Mouse (Mus musculus) E14TG2a.4 (cell line): Measurements from ENCODE around the gene Gm20894.
"Not testable (repeated sequence)": the region's sequence is repeated elsewhere in the genome, so short reads cannot be mapped to it uniquely, and the experiment has no call there.

ENCODE experiments used
- H3K27me3 ChIP-seq: 2 replicates; pipeline ENCODE4 v1.6.1; 2014; ENCODE audit warnings: low read length, control low read depth; ENCODE audit not compliant: insufficient read depth
- H3K36me3 ChIP-seq: 2 replicates; pipeline ENCODE4 v1.6.1; 2014; ENCODE audit warnings: low read length, control low read depth; ENCODE audit not compliant: insufficient read depth
- H3K4me1 ChIP-seq: replicated peaks from 2 replicates; pipeline ENCODE4 v1.6.1; 2014; ENCODE audit warnings: low read depth, low read length, control low read depth
- H3K4me3 ChIP-seq: replicated peaks from 2 replicates; pipeline ENCODE4 v1.5.1; 2014; ENCODE audit warnings: mild to moderate bottlenecking, low read length
- H3K9me3 ChIP-seq: 2 replicates; pipeline ENCODE4 v1.6.1; 2014; ENCODE audit warnings: low read length, control low read depth

The Gm20894 gene

GRCm38 (mm10) chrY:28271412-28271811 is at the start of gene Gm20894:
TSS of gene Gm20894 (minus strand) at chrY:28271512.
- H3K36me3 ChIP-seq, H3K4me3 ChIP-seq, H3K9me3 ChIP-seq, H3K4me1 ChIP-seq, H3K27me3 ChIP-seq: not testable (repeated sequence)
